Mouse (Mus musculus) kidney, adult 10 weeks (tissue): ENCODE results near the gene Rnase10. TPM values are rescaled to one million over a fixed set of nuclear protein-coding genes. Genes with fewer than 3 reads are reported as not detected.

Experiments
- polyA plus RNA-seq: library from polyadenylated mRNA; stranded (reverse); fragments of 350-450 nt; fragmentation: Illumina TruSeq; extraction: RNeasy Lipid Tissue Mini Kit (QIAGEN cat#74804); gene quantifications from one replicate; pipeline ENCODE4 v1.2.3, GENCODE M21; 2014; ENCODE audit warnings: low read depth, low replicate concordance

The Rnase10 gene
- not detected for polyA plus RNA-seq

GRCm38 (mm10) chr14:51007152-51007801, at the start of gene Rnase10:
TSS of gene Rnase10 (plus strand) at chr14:51007751.

GRCm38 (mm10) chr14:51041769-51042168, 34.2 kb downstream of the Rnase10 start, which contains the start of gene Rnase9:
TSS of gene Rnase9 (minus strand) at chr14:51041869.

GRCm38 (mm10) chr14:51050063-51050462, 42.5 kb downstream of the Rnase10 start, which contains the start of gene Rnase11:
TSS of gene Rnase11 (minus strand) at chr14:51050163.

GRCm38 (mm10) chr14:51057401-51057831, 49.9 kb downstream of the Rnase10 start, which contains the start of gene Rnase12:
TSS of gene Rnase12 (minus strand) at chr14:51057661.

Other genes with a start within 250 kb of the Rnase10 start
- 13.3 TPM for gene Ttc5, start 222.2 kb upstream of the Rnase10 start, polyA plus RNA-seq
- gene Ccnb1ip1, start 200.0 kb upstream of the Rnase10 start, polyA plus RNA-seq: not detected
- gene Parp2, start 199.9 kb upstream of the Rnase10 start, polyA plus RNA-seq: 28.9 TPM
- gene Tep1, start 137.2 kb upstream of the Rnase10 start, polyA plus RNA-seq: 6.9 TPM
- 0.20 TPM for gene Klhl33, start 110.2 kb upstream of the Rnase10 start, polyA plus RNA-seq
- gene Osgep, start 82.9 kb upstream of the Rnase10 start, polyA plus RNA-seq: 10.9 TPM
- gene Apex1, start 82.8 kb upstream of the Rnase10 start, polyA plus RNA-seq: 14.9 TPM
- gene Pip4p1, start 76.9 kb upstream of the Rnase10 start, polyA plus RNA-seq: 18.7 TPM
- 98.0 TPM for gene Pnp, start 76.7 kb upstream of the Rnase10 start, polyA plus RNA-seq
- gene Gm49342, start 63.2 kb upstream of the Rnase10 start, polyA plus RNA-seq: not detected
- gene Pnp2, start 51.8 kb upstream of the Rnase10 start, polyA plus RNA-seq: not detected
- gene Rnase9, start 34.1 kb downstream of the Rnase10 start, polyA plus RNA-seq: not detected
- not detected for gene Rnase11, start 42.4 kb downstream of the Rnase10 start, polyA plus RNA-seq
- not detected for gene Rnase12, start 49.9 kb downstream of the Rnase10 start, polyA plus RNA-seq
- not detected for gene Olfr750, start 66.7 kb downstream of the Rnase10 start, polyA plus RNA-seq
- gene Rnase4, start 83.3 kb downstream of the Rnase10 start, polyA plus RNA-seq: 36.1 TPM
- 1.5 TPM for gene Ang, start 83.4 kb downstream of the Rnase10 start, polyA plus RNA-seq
- gene Eddm3b, start 106.7 kb downstream of the Rnase10 start, polyA plus RNA-seq: 4.6 TPM
- gene Rnase6, start 116.2 kb downstream of the Rnase10 start, polyA plus RNA-seq: 4.2 TPM
- gene Rnase1, start 139.0 kb downstream of the Rnase10 start, polyA plus RNA-seq: not detected
- gene Rnase2b, start 154.5 kb downstream of the Rnase10 start, polyA plus RNA-seq: not detected
- gene Ang2, start 191.4 kb downstream of the Rnase10 start, polyA plus RNA-seq: not detected
- not detected for gene Ear14, start 195.6 kb downstream of the Rnase10 start, polyA plus RNA-seq
- gene Rnase2a, start 248.4 kb downstream of the Rnase10 start, polyA plus RNA-seq: not detected